Mouse (Mus musculus) neural tube, embryonic 12.5 days (tissue): Measurements from ENCODE around the gene Msl2. TPM values are rescaled to one million over a fixed set of nuclear protein-coding genes. Genes with fewer than 3 reads are reported as not detected.

Experiments
- ATAC-seq: fragments of 200-750 bp; cut with Nextera tagmentation; 2 replicates; pipeline ENCODE4 v1.8.0; 2017; ENCODE audit warnings: low read depth, mild to moderate bottlenecking, moderate TSS enrichment, moderate library complexity; ENCODE audit not compliant: low FRiP score
- H3K27ac ChIP-seq: fragments of 300-500 bp; sonication (generic); 2 replicates; pipeline ENCODE4 v1.5.1; 2016
- H3K27me3 ChIP-seq: fragments of 300-500 bp; sonication (generic); replicated peaks from 2 replicates; pipeline ENCODE4 v1.6.1; 2016; ENCODE audit warnings: mild to moderate bottlenecking
- H3K36me3 ChIP-seq: fragments of 300-500 bp; sonication (generic); 2 replicates; pipeline ENCODE4 v1.6.1; 2016; ENCODE audit warnings: mild to moderate bottlenecking
- H3K4me1 ChIP-seq: fragments of 300-500 bp; sonication (generic); 2 replicates; pipeline ENCODE4 v1.6.1; 2016
- H3K4me2 ChIP-seq: fragments of 300-500 bp; sonication (generic); replicated peaks from 2 replicates; pipeline ENCODE4 v1.6.1; 2016; ENCODE audit warnings: mild to moderate bottlenecking
- H3K4me3 ChIP-seq: fragments of 300-500 bp; sonication (generic); 2 replicates; pipeline ENCODE4 v1.5.1; 2016
- H3K9ac ChIP-seq: fragments of 300-500 bp; sonication (generic); 2 replicates; pipeline ENCODE4 v1.6.1; 2016; ENCODE audit warnings: mild to moderate bottlenecking
- H3K9me3 ChIP-seq: fragments of 300-500 bp; sonication (generic); 2 replicates; pipeline ENCODE4 v1.6.1; 2016; ENCODE audit warnings: mild to moderate bottlenecking
- WGBS: fragments of 180-500 bp; shearing (Covaris S2); methylation state at CpG from one replicate; pipeline ENCODE4 v1.1.7; 2016; 5-methylcytosine and 5-hydroxymethylcytosine counted together
- polyA plus RNA-seq: library from polyadenylated mRNA; unstranded; fragments of >200 nt; fragmentation: Nextera tagmentation; extraction: Ambion mirVana; gene quantifications from 2 replicates; pipeline ENCODE4 v1.2.1, GENCODE M21; 2016

Msl2 gene
- polyA plus RNA-seq, 1 experiment from 2014 or later = 7.6 TPM

DNA sequence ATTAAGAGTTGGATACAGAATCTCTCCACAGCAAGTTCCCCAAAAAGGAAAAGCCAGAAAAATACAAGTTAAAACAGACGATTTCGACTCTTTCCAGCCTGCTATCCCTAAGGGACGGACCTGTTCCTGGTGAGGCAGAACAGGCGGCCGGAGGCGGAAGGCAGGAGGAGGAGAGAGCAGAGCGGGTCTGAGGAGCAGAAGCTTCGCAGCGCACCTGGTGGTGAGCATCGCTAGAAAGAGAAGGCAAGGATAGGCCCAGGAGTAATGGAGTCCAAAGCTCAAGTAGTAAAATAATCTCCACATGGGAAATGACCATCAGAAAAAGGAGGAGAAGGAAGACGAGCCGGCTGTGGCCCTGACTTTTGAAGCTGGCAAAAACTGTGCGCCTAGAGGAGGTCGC is 20.6 kb upstream of the Msl2 start:
- H3K9me3 ChIP-seq = no peaks in the 10 kb centered on the region
- no peak overlapping the region for H3K9ac ChIP-seq
- no peaks in the 10 kb centered on the region for H3K4me1 ChIP-seq
- WGBS = 77% methylated on average over 14 of the region's 14 CpGs
- no peak overlapping the region for H3K4me3 ChIP-seq
- H3K36me3 ChIP-seq = no peaks in the 10 kb centered on the region
- no peak overlapping the region for H3K27ac ChIP-seq
- ATAC-seq = no peak
- H3K27me3 ChIP-seq = no peaks in the 10 kb centered on the region
- no peak overlapping the region for H3K4me2 ChIP-seq

GRCm38 (mm10) chr9:101057156-101057555 is 16.7 kb upstream of the Msl2 start:
- no peak overlapping the region for H3K4me2 ChIP-seq
- H3K4me1 ChIP-seq = no peaks in the 10 kb centered on the region
- no peaks in the 10 kb centered on the region for H3K36me3 ChIP-seq
- no peak overlapping the region for H3K4me3 ChIP-seq
- WGBS = 95% methylated on average over 4 of the region's 4 CpGs
- no peaks in the 10 kb centered on the region for H3K9me3 ChIP-seq
- no peak for ATAC-seq
- H3K27me3 ChIP-seq = no peaks in the 10 kb centered on the region
- no peak overlapping the region for H3K27ac ChIP-seq
- no peak overlapping the region for H3K9ac ChIP-seq

DNA sequence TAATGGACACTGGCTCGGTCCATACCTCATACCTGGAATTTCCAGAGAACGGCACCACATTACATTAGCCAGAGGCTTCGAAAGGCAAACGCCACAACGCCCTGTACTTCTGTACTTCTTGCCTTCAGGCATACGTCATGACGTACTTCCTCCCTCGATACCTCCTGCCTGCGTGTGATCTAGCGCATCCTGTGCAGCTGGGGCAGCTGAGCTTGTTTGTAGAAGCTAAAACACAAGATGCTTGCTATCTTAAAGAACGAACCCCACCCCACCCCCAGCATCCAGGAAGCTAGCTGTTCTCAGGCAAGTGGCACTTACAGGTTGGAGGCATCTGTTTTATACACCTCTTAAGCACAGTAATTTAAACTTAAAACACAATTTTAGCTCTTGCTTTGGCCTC is 12.9 kb upstream of the Msl2 start:
- Histone ChIP-seq H3K4me2 (no peak overlapping the region), H3K9me3 (no peaks in the 10 kb centered on the region), H3K36me3 (no peaks in the 10 kb centered on the region), H3K4me1 (no peaks in the 10 kb centered on the region), H3K27me3 (no peaks in the 10 kb centered on the region), H3K9ac (no peak overlapping the region), H3K27ac (no peak overlapping the region), H3K4me3 (no peak overlapping the region)
- WGBS = 83% methylated on average over 11 of the region's 11 CpGs
- no peak for ATAC-seq

- ATAC-seq = no peak
- no peaks in the 10 kb centered on the region for H3K4me1 ChIP-seq
- no peaks in the 10 kb centered on the region for H3K36me3 ChIP-seq
- H3K9me3 ChIP-seq = no peaks in the 10 kb centered on the region
- WGBS = 56% methylated on average over 6 of the region's 6 CpGs
- H3K27me3 ChIP-seq = no peaks in the 10 kb centered on the region
- H3K4me2 ChIP-seq = no peak overlapping the region
- no peak overlapping the region for H3K4me3 ChIP-seq
- no peak overlapping the region for H3K9ac ChIP-seq
- H3K27ac ChIP-seq = no peak overlapping the region
These were observed 11.6 kb upstream of the Msl2 start for GRCm38 (mm10) chr9:101062253-101062780.

DNA sequence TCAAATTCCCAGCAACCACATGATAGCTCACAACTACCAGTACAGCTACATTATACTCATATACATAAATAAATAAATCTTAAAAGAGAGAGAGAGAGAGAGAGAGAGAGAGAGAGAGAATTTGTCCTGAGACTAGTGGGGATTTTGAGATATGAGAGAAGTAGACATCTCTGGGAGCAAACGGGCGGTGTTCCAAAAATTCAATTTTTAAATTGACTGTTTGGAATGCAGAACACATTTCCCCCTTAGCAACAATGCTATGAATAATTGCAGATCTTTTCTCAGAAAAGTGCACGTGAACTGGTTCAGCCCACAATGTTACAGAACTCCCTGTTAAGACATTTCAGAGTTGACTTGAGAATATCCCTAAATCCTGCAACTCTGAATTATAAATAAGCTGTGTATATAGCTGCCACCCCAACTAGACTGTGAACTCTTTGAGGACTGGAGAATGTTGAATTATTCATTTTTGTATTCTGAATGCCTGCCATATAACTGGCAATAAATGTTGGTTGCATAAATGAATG is 8.8 kb upstream of the Msl2 start:
- WGBS = 89% methylated on average over 3 of the region's 3 CpGs
- Histone ChIP-seq H3K4me2 (no peak overlapping the region), H3K4me1 (no peaks in the 10 kb centered on the region), H3K4me3 (no peak overlapping the region), H3K27me3 (no peaks in the 10 kb centered on the region), H3K9me3 (no peaks in the 10 kb centered on the region), H3K9ac (no peak overlapping the region), H3K27ac (no peak overlapping the region), H3K36me3 (no peaks in the 10 kb centered on the region)
- ATAC-seq = no peak

- no peak overlapping the region for H3K4me3 ChIP-seq
- no peak for ATAC-seq
- no peaks in the 10 kb centered on the region for H3K9me3 ChIP-seq
- 94% methylated on average over 3 of the region's 3 CpGs for WGBS
- no peak overlapping the region for H3K9ac ChIP-seq
- no peaks in the 10 kb centered on the region for H3K27me3 ChIP-seq
- no peak overlapping the region for H3K4me2 ChIP-seq
- H3K4me1 ChIP-seq = no peaks in the 10 kb centered on the region
- H3K36me3 ChIP-seq = no peaks in the 10 kb centered on the region
- no peak overlapping the region for H3K27ac ChIP-seq
These were observed 4.1 kb upstream of the Msl2 start for GRCm38 (mm10) chr9:101069781-101070180.

- WGBS = 61% methylated on average over 5 of the region's 5 CpGs
- ATAC-seq = no peak
- H3K27me3 ChIP-seq = no peaks in the 10 kb centered on the region
- H3K9me3 ChIP-seq = no peaks in the 10 kb centered on the region
- no peaks in the 10 kb centered on the region for H3K36me3 ChIP-seq
- no peak overlapping the region for H3K9ac ChIP-seq
- no peak overlapping the region for H3K4me2 ChIP-seq
- H3K4me1 ChIP-seq = peaks cover 9% of the 10 kb centered on the region
- H3K4me3 ChIP-seq = no peak overlapping the region
- H3K27ac ChIP-seq = no peak overlapping the region
These were observed 1.4 kb upstream of the Msl2 start for GRCm38 (mm10) chr9:101072506-101072905.

DNA sequence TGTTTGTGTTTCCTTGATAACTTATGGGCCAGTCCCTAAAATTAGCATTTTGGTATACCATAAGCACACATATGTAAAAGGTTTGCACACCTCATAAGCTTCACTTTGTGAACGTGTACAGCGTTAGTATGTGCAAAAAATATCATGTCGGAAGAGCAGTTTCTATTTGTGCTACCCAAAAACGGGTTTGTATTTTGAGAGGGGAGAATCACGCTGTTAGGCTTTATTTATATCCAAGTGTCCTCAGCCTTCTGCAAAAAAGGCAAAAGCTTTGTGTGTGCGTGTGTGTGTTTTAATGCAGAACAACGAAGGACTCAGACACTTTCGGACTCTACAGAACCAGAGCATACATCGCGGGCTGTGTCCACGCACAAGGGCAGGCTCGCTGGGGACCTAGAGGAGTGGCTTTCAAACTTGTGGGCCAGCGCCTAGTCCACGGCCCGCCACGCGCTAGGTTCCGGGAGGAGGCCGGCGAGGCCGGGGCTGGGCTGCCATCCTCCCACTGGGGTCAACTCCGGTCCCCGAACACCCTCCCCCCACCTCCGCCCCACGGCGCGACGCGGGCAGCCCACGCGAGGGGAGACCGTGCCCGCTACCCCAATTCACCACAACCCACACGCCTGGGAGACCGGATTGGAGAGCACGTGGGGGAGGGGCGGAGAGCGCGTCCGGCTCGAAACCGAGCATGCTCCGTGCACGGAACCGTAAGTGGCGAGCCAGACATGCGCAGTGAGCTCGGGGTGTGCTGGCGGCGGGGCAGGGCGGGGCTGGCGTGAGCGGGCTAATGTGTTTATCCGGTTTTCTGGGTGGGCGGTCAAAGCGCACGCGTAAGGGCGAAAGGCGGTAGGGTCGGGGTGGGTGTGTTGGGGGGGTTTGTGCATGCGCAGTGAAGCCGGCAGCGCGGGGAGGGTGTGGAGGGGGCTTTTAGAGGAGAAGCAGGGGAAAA is 587 bp upstream of the Msl2 start:
- 2% methylated on average over 59 of the region's 65 CpGs for WGBS
- Histone ChIP-seq H3K4me2 (peak overlapping the region; percentile 95), H3K9me3 (no peaks in the 10 kb centered on the region), H3K36me3 (no peaks in the 10 kb centered on the region), H3K9ac (peak overlapping the region; percentile 97), H3K27ac (peak overlapping the region; percentile 28; the same call in 1 of the 2 replicates), H3K27me3 (no peaks in the 10 kb centered on the region), H3K4me3 (peak overlapping the region; percentile 97), H3K4me1 (peaks cover 15% of the 10 kb centered on the region)
- ATAC-seq = peak; percentile 94

GRCm38 (mm10) chr9:101074332-101075021 is 576 bp downstream of the Msl2 start:
- Histone ChIP-seq H3K27me3 (no peaks in the 10 kb centered on the region), H3K9ac (peak overlapping the region; percentile 97), H3K36me3 (no peaks in the 10 kb centered on the region), H3K4me2 (peak overlapping the region; percentile 95), H3K9me3 (no peaks in the 10 kb centered on the region), H3K4me1 (peaks cover 26% of the 10 kb centered on the region), H3K27ac (peak overlapping the region; percentile 99), H3K4me3 (peak overlapping the region; percentile 97)
- peak; percentile 71 for ATAC-seq
- under 1% methylated on average over 79 of the region's 100 CpGs for WGBS

DNA sequence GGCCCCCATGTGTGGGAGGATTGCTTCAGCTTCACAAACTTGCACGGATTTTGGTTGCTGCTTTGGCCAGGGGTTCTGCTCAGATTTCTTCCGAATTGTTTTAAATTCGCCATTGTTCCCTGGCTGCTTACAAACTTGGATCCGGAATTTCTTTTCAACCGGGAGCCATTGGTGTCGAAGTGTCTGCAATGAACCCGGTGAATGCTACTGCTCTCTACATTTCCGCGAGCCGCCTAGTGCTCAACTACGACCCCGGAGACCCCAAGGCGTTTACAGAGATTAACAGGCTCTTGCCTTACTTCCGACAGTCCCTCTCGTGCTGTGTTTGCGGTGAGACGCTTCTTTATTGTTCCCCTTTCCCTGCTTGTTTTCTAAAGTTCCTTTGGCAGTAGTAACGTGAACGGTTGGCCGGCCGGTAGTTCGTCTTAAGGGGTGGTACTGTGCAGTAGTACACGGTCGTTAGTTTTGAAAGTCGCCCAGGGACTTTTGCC is 1.2 kb downstream of the Msl2 start:
- no peak for ATAC-seq
- Histone ChIP-seq H3K27me3 (no peaks in the 10 kb centered on the region), H3K9ac (peak overlapping the region; percentile 97), H3K9me3 (no peaks in the 10 kb centered on the region), H3K27ac (peak overlapping the region; percentile 99), H3K4me3 (peak overlapping the region; percentile 97), H3K4me2 (peak overlapping the region; percentile 95), H3K36me3 (no peaks in the 10 kb centered on the region), H3K4me1 (peaks cover 26% of the 10 kb centered on the region)
- under 1% methylated on average over 25 of the region's 25 CpGs for WGBS

DNA sequence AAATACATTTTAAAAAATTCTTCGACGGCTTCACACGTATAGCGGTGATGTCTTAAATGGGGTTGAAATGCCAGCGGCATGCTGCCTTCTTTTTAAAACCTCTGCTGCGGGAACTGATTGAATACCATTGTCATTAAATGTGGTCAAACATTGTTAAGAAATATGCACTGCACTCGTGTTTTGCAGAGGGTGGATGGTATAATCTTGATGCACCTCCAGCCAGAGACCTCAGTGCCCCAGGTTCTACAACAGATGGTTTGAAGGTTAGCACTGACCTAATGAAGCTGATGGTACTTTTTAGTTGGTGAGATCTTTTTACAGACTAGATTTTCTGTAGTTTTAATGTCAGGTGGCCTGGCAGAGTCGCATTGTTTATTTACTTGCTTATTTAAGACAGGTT is 1.8 kb downstream of the Msl2 start:
- Histone ChIP-seq H3K4me2 (peak overlapping the region; percentile 95), H3K36me3 (no peaks in the 10 kb centered on the region), H3K9me3 (no peaks in the 10 kb centered on the region), H3K9ac (peak overlapping the region; percentile 97), H3K4me3 (peak overlapping the region; percentile 97), H3K4me1 (peaks cover 26% of the 10 kb centered on the region), H3K27me3 (no peaks in the 10 kb centered on the region), H3K27ac (no peak overlapping the region)
- WGBS = under 1% methylated on average over 8 of the region's 8 CpGs
- ATAC-seq = no peak
